Mouse (Mus musculus) forebrain, embryonic 10.5 days (tissue): ENCODE results near the gene Gramd1c. TPM values are rescaled to one million over a fixed set of nuclear protein-coding genes. Genes with fewer than 3 reads are reported as not detected.
A peak's percentile ranks its signal among the peaks of the same experiment; 100 is the strongest.

Source experiments
- DNase-seq: peaks from one replicate; pipeline ENCODE4 v3.0.0-alpha.2; 2017; ENCODE audit warnings: low spot score; ENCODE audit errors: extremely low spot score
- H3K27ac ChIP-seq: fragments of 300-500 bp; sonication (generic); 2 replicates; pipeline ENCODE4 v1.5.1; 2016; ENCODE audit warnings: mild to moderate bottlenecking
- H3K27me3 ChIP-seq: fragments of 300-500 bp; sonication (generic); 2 replicates; pipeline ENCODE4 v1.6.1; 2016; ENCODE audit warnings: mild to moderate bottlenecking; ENCODE audit not compliant: poor library complexity, severe bottlenecking
- H3K36me3 ChIP-seq: fragments of 300-500 bp; sonication (generic); replicated peaks from 2 replicates; pipeline ENCODE4 v1.6.1; 2016; ENCODE audit warnings: mild to moderate bottlenecking, moderate library complexity
- H3K4me1 ChIP-seq: fragments of 300-500 bp; sonication (generic); 2 replicates; pipeline ENCODE4 v1.6.1; 2016
- H3K4me3 ChIP-seq: fragments of 300-500 bp; sonication (generic); 2 replicates; pipeline ENCODE4 v1.5.1; 2016; ENCODE audit warnings: mild to moderate bottlenecking, moderate library complexity
- H3K9me3 ChIP-seq: fragments of 300-500 bp; sonication (generic); 2 replicates; pipeline ENCODE4 v1.6.1; 2016; ENCODE audit warnings: mild to moderate bottlenecking, moderate library complexity
- WGBS: fragments of 180-500 bp; shearing (Covaris S2); methylation state at CpG from one replicate; pipeline ENCODE4 v1.1.7; 2016; 5-methylcytosine and 5-hydroxymethylcytosine counted together
- polyA plus RNA-seq: library from polyadenylated mRNA; unstranded; fragments of >200 nt; fragmentation: Nextera tagmentation; extraction: Ambion mirVana; gene quantifications from 2 replicates; pipeline ENCODE4 v1.2.1, GENCODE M21; 2016

Gene Gramd1c
- 1.7 and 2.5 TPM in 2 replicates for polyA plus RNA-seq

GRCm38 (mm10) chr16:44063025-44063894, at the start of gene Gramd1c:
Gene Gramd1c (minus strand): TSS chr16:44063345.
- peaks cover 4% of the 10 kb centered on the region; the same call in 1 of the 2 replicates for H3K4me1 ChIP-seq
- H3K27me3 ChIP-seq, result no peaks in the 10 kb centered on the region; the same call in 1 of the 2 replicates
- DNase-seq, result peak; percentile 74
- H3K4me3 ChIP-seq, result peak within 1 kb of the TSS; percentile 65
- WGBS, result 8% methylated on average over 45 of the region's 45 CpGs
- no peaks in the 10 kb centered on the region for H3K36me3 ChIP-seq
- H3K27ac ChIP-seq, result peak within 1 kb of the TSS; percentile 85
- no peaks in the 10 kb centered on the region for H3K9me3 ChIP-seq

- H3K36me3 ChIP-seq, result peaks cover 70% of the 10 kb centered on the region
- WGBS, result 93% methylated on average over 4 of the region's 4 CpGs
- no peaks in the 10 kb centered on the region for H3K4me1 ChIP-seq
- H3K27me3 ChIP-seq, result no peaks in the 10 kb centered on the region
- no peak overlapping the region for H3K27ac ChIP-seq
- no peaks in the 10 kb centered on the region for H3K9me3 ChIP-seq
- H3K4me3 ChIP-seq, result no peak overlapping the region
- no peak for DNase-seq
Observed at GRCm38 (mm10) chr16:44109002-44109401, 45.9 kb upstream of the Gramd1c start.

GRCm38 (mm10) chr16:44105211-44105610, 42.1 kb upstream of the Gramd1c start:
- H3K36me3 ChIP-seq, result peaks cover 78% of the 10 kb centered on the region
- WGBS, result 95% methylated on average over 2 of the region's 2 CpGs
- H3K4me3 ChIP-seq, result no peak overlapping the region

GRCm38 (mm10) chr16:44103806-44104766, 40.9 kb upstream of the Gramd1c start:
- Histone ChIP-seq H3K4me3 (no peak overlapping the region), H3K9me3 (no peaks in the 10 kb centered on the region), H3K27ac (no peak overlapping the region), H3K4me1 (no peaks in the 10 kb centered on the region), H3K36me3 (peaks cover 77% of the 10 kb centered on the region), H3K27me3 (no peaks in the 10 kb centered on the region)
- no peak for DNase-seq
- WGBS, result 94% methylated on average over 18 of the region's 18 CpGs

More at GRCm38 (mm10) chr16:44105211-44105610, 42.1 kb upstream of the Gramd1c start:
- H3K4me1 ChIP-seq, result no peaks in the 10 kb centered on the region
- H3K27ac ChIP-seq, result no peak overlapping the region
- no peaks in the 10 kb centered on the region for H3K27me3 ChIP-seq
- no peaks in the 10 kb centered on the region for H3K9me3 ChIP-seq
- DNase-seq, result no peak

GRCm38 (mm10) chr16:44102925-44103324, 39.8 kb upstream of the Gramd1c start:
- Histone ChIP-seq H3K27ac (no peak overlapping the region), H3K4me1 (no peaks in the 10 kb centered on the region), H3K4me3 (no peak overlapping the region), H3K36me3 (peaks cover 77% of the 10 kb centered on the region), H3K27me3 (no peaks in the 10 kb centered on the region), H3K9me3 (no peaks in the 10 kb centered on the region)
- WGBS, result 91% methylated on average over 2 of the region's 2 CpGs
- DNase-seq, result no peak

GRCm38 (mm10) chr16:44101181-44101710, 38.1 kb upstream of the Gramd1c start:
- no peaks in the 10 kb centered on the region for H3K4me1 ChIP-seq
- H3K9me3 ChIP-seq, result no peaks in the 10 kb centered on the region
- peaks cover 77% of the 10 kb centered on the region for H3K36me3 ChIP-seq
- H3K27ac ChIP-seq, result no peak overlapping the region
- H3K27me3 ChIP-seq, result no peaks in the 10 kb centered on the region
- DNase-seq, result no peak
- WGBS, result 94% methylated on average over 12 of the region's 12 CpGs
- H3K4me3 ChIP-seq, result no peak overlapping the region

- Histone ChIP-seq H3K4me3 (no peak overlapping the region), H3K36me3 (peaks cover 84% of the 10 kb centered on the region), H3K4me1 (no peaks in the 10 kb centered on the region), H3K27ac (no peak overlapping the region), H3K9me3 (no peaks in the 10 kb centered on the region), H3K27me3 (no peaks in the 10 kb centered on the region)
- WGBS, result 97% methylated on average over 7 of the region's 7 CpGs
- no peak for DNase-seq
Observed at GRCm38 (mm10) chr16:44099377-44099776, 36.2 kb upstream of the Gramd1c start.

GRCm38 (mm10) chr16:44087650-44088049, 24.5 kb upstream of the Gramd1c start:
- peaks cover 95% of the 10 kb centered on the region for H3K36me3 ChIP-seq

GRCm38 (mm10) chr16:44061341-44061740, 1.8 kb downstream of the Gramd1c start:
- Histone ChIP-seq H3K27me3 (no peaks in the 10 kb centered on the region; the same call in 1 of the 2 replicates), H3K36me3 (no peaks in the 10 kb centered on the region), H3K9me3 (no peaks in the 10 kb centered on the region), H3K27ac (no peak overlapping the region), H3K4me1 (peaks cover 4% of the 10 kb centered on the region; the same call in 1 of the 2 replicates), H3K4me3 (no peak overlapping the region)
- no peak for DNase-seq
- WGBS, result 92% methylated on average over 15 of the region's 15 CpGs

More at GRCm38 (mm10) chr16:44087650-44088049, 24.5 kb upstream of the Gramd1c start:
- no peak overlapping the region for H3K4me3 ChIP-seq
- DNase-seq, result no peak
- H3K4me1 ChIP-seq, result no peaks in the 10 kb centered on the region
- WGBS, result 83% methylated on average over 2 of the region's 2 CpGs
- H3K27ac ChIP-seq, result no peak overlapping the region
- H3K9me3 ChIP-seq, result no peaks in the 10 kb centered on the region
- no peaks in the 10 kb centered on the region for H3K27me3 ChIP-seq

GRCm38 (mm10) chr16:44060604-44061286, 2.4 kb downstream of the Gramd1c start:
- WGBS, result 93% methylated on average over 18 of the region's 18 CpGs
- no peaks in the 10 kb centered on the region; the same call in 1 of the 2 replicates for H3K27me3 ChIP-seq
- no peak for DNase-seq
- no peaks in the 10 kb centered on the region for H3K9me3 ChIP-seq
- H3K4me1 ChIP-seq, result peaks cover 4% of the 10 kb centered on the region; the same call in 1 of the 2 replicates
- H3K36me3 ChIP-seq, result no peaks in the 10 kb centered on the region
- H3K4me3 ChIP-seq, result no peak overlapping the region
- H3K27ac ChIP-seq, result no peak overlapping the region

- H3K9me3 ChIP-seq, result no peaks in the 10 kb centered on the region
- 33% methylated on average over 10 of the region's 10 CpGs for WGBS
- no peak overlapping the region for H3K27ac ChIP-seq
- H3K4me3 ChIP-seq, result no peak overlapping the region
- no peaks in the 10 kb centered on the region for H3K27me3 ChIP-seq
- peak; percentile 64 for DNase-seq
- peaks cover 4% of the 10 kb centered on the region; the same call in 1 of the 2 replicates for H3K4me1 ChIP-seq
- no peaks in the 10 kb centered on the region for H3K36me3 ChIP-seq
Observed at GRCm38 (mm10) chr16:44058745-44059144, 4.4 kb downstream of the Gramd1c start.

- Histone ChIP-seq H3K4me3 (no peak overlapping the region), H3K36me3 (no peaks in the 10 kb centered on the region), H3K9me3 (no peaks in the 10 kb centered on the region), H3K27ac (no peak overlapping the region), H3K4me1 (no peaks in the 10 kb centered on the region), H3K27me3 (no peaks in the 10 kb centered on the region)
- 62% methylated on average over 8 of the region's 8 CpGs for WGBS
- no peak for DNase-seq
Observed at GRCm38 (mm10) chr16:44055766-44056165, 7.4 kb downstream of the Gramd1c start.
